Mouse (Mus musculus) liver, postnatal 0 days (tissue): ENCODE results near the gene Adra1b. TPM values are rescaled to one million over a fixed set of nuclear protein-coding genes. Genes with fewer than 3 reads are reported as not detected.

ENCODE experiments used
- ATAC-seq: fragments of 200-750 bp; cut with Nextera tagmentation; 2 replicates; pipeline ENCODE4 v1.8.0; 2017; ENCODE audit warnings: mild to moderate bottlenecking, moderate library complexity
- DNase-seq: peaks from one replicate; pipeline ENCODE4 v3.0.0-alpha.2; 2016
- H3K27ac ChIP-seq: fragments of 300-500 bp; sonication (generic); 2 replicates; pipeline ENCODE4 v1.5.1; 2014; ENCODE audit warnings: antibody characterized with exemption, moderate library complexity, mild to moderate bottlenecking, low read depth
- H3K27me3 ChIP-seq: fragments of 300-500 bp; sonication (generic); 2 replicates; pipeline ENCODE4 v1.6.1; 2014; ENCODE audit warnings: low read length, control low read depth, mixed read lengths; ENCODE audit not compliant: insufficient read depth
- H3K36me3 ChIP-seq: fragments of 300-500 bp; sonication (generic); replicated peaks from 2 replicates; pipeline ENCODE4 v1.6.1; 2014; ENCODE audit warnings: mild to moderate bottlenecking, control low read depth, low read length, moderate library complexity, mixed read lengths; ENCODE audit not compliant: insufficient read depth
- H3K4me1 ChIP-seq: fragments of 300-500 bp; sonication (generic); 2 replicates; pipeline ENCODE4 v1.6.1; 2014; ENCODE audit warnings: antibody characterized with exemption, mild to moderate bottlenecking, control low read depth; ENCODE audit not compliant: insufficient read depth
- H3K4me2 ChIP-seq: fragments of 300-500 bp; sonication (generic); 2 replicates; pipeline ENCODE4 v1.6.1; 2014; ENCODE audit warnings: low read depth, mild to moderate bottlenecking, low read length, moderate library complexity, mixed read lengths
- H3K4me3 ChIP-seq: fragments of 300-500 bp; sonication (generic); 2 replicates; pipeline ENCODE4 v1.5.1; 2014; ENCODE audit warnings: low read depth, low read length
- H3K9ac ChIP-seq: fragments of 300-500 bp; sonication (generic); replicated peaks from 2 replicates; pipeline ENCODE4 v1.6.1; 2014; ENCODE audit warnings: mild to moderate bottlenecking, moderate library complexity
- H3K9me3 ChIP-seq: fragments of 300-500 bp; sonication (generic); 2 replicates; pipeline ENCODE4 v1.6.1; 2016; ENCODE audit warnings: mild to moderate bottlenecking, control low read depth, low read length, mixed read lengths
- CTCF ChIP-seq: sonication (generic); IDR thresholded peaks from 2 replicates; pipeline ENCODE4 v1.5.1; 2016; ENCODE audit warnings: antibody characterized with exemption, low read depth
- EP300 ChIP-seq: IDR thresholded peaks from 2 replicates; pipeline ENCODE4 v1.6.1; 2016; ENCODE audit warnings: antibody characterized with exemption, low read depth, mild to moderate bottlenecking
- WGBS: fragments of 180-500 bp; shearing (Covaris S2); extraction: QIAGEN DNeasy Blood & Tissue Kit; methylation state at CpG from one replicate; pipeline ENCODE4 v1.1.7; 2014; ENCODE audit not compliant: insufficient replicate concordance; 5-methylcytosine and 5-hydroxymethylcytosine counted together
- polyA plus RNA-seq: library from polyadenylated mRNA; unstranded; fragments of >200 nt; fragmentation: Nextera tagmentation; extraction: Ambion mirVana; gene quantifications from 2 replicates; pipeline ENCODE4 v1.2.1, GENCODE M21; 2015

Adra1b gene
- polyA plus RNA-seq, 1 experiment from 2014 or later = 6.6 TPM

DNA sequence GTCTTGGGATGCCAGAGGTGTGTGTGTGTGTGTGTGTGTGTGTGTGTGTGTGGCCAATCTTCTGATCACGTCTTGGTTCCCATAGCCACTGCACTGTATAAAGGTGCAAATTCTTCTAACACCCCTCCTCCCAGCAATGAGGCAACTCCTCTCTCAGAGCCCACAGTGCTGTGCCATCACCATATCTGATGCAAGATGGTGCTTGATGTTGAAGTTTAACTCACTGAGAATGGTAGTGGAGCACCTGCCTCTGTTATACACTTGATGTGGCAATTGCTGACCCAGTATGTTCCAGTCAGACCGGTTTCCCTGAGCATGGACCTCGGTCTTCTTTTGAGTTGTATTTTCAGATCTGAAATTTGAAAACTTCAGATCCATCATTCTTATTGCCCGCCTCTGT lies 130.9 kb downstream of the Adra1b start:
- H3K27me3 ChIP-seq = 0 out of 2 replicates have a peak, but pooled peaks cover under 1% of the 10 kb centered on the region
- no peaks in the 10 kb centered on the region for H3K4me1 ChIP-seq
- DNase-seq = no peak
- TF ChIP-seq EP300 = no peak
- TF ChIP-seq CTCF = no peak
- 67% methylated on average over 4 of the region's 4 CpGs for WGBS
- H3K36me3 ChIP-seq = no peaks in the 10 kb centered on the region
- H3K27ac ChIP-seq = no peak overlapping the region
- peak; percentile 81 for ATAC-seq
- H3K9ac ChIP-seq = no peak overlapping the region
- H3K4me2 ChIP-seq = no peak overlapping the region
- H3K4me3 ChIP-seq = no peak overlapping the region
- H3K9me3 ChIP-seq = no peaks in the 10 kb centered on the region

DNA sequence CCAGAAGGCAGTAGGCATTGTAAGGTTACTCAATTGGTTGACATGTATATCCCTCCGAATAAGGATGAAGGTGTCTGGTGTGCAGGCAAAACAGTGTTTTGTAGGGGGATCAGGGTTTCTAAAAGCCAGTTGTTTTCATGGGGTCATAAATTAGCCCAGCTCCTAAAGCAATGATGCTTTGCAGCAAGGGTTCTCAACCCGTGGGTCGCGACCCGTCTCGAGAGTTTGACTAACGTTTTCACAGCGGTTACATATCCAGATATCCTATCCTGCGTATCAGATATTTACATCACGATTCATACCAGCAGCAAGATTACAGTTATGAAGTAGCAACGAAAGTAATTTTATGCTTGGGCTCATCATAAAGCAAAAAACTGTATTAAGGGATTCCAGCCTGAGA lies 133.3 kb downstream of the Adra1b start:
- no peak overlapping the region for H3K4me3 ChIP-seq
- ATAC-seq (no peak), DNase-seq (no peak)
- no peaks in the 10 kb centered on the region for H3K4me1 ChIP-seq
- H3K27ac ChIP-seq = no peak overlapping the region
- TF ChIP-seq EP300 = no peak
- TF ChIP-seq CTCF = no peak
- H3K9me3 ChIP-seq = no peaks in the 10 kb centered on the region
- peak overlapping the region; percentile 73; the same call in 1 of the 2 replicates for H3K4me2 ChIP-seq
- no peaks in the 10 kb centered on the region for H3K36me3 ChIP-seq
- 66% methylated on average over 11 of the region's 11 CpGs for WGBS
- H3K27me3 ChIP-seq = no peaks in the 10 kb centered on the region
- no peak overlapping the region for H3K9ac ChIP-seq

DNA sequence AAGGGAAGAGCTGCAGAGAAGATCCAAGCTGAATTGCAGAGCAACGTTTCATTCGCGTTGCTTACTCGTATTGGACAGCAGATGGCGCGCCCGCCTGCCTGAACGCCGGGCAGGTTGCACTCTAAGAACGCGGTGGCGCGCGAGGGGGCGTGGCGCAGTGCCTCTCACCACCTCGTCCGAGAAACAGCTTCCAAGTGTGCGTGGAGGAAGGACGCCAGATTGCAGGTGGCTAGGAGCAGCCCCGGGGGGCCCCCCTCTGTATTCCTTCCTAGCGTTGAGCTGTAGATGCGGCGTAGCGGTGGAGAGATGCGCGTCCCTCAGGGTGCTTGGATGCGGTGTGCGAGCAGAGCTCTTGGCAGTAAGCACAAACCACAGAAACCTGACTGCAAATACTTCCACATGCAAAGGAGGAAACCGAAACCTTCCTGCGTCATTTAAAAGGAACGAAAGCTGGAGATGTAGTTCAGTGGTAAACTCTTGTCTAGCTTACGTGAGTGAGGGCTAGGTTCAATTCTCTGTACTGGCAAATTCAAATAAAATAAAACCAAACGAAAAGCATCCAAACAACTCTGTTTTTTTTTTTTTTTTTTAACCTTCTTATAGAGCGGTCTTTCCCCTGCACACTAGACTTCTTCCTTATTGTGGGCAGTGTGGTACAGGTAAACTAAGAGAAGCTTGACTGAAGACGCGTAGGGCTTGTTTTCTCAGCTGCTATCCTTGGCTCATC lies 133.9 kb downstream of the Adra1b start:
- no peak overlapping the region for H3K27ac ChIP-seq
- no peaks in the 10 kb centered on the region for H3K4me1 ChIP-seq
- no peaks in the 10 kb centered on the region for H3K36me3 ChIP-seq
- no peak overlapping the region for H3K9ac ChIP-seq
- DNase-seq (peak; percentile 83), ATAC-seq (peak; percentile 57)
- WGBS = 5% methylated on average over 37 of the region's 37 CpGs
- H3K4me3 ChIP-seq = peak overlapping the region; percentile 43
- no peaks in the 10 kb centered on the region for H3K27me3 ChIP-seq
- peak overlapping the region; percentile 73 for H3K4me2 ChIP-seq
- H3K9me3 ChIP-seq = no peaks in the 10 kb centered on the region
- peak; percentile 91 for TF ChIP-seq CTCF
- no peak for TF ChIP-seq EP300

DNA sequence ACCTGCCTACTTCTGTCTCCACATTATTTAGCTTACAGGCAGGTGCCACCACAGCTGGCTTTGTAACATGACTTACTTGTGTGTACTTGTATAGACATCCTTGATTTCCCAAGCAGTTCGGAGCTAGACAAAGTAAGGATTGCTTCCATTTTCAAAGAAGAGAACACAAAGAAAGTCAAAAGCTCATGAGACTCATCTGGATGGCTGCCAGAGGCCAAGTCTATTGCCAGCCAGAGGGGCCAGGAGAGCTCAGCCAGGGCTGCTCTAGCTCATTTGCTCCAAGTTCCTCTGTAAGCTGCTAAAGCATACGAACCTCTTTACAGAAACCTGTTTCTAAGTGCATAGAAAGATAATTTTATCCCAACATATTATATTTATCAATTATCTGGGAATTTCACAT lies 142.6 kb downstream of the Adra1b start:
- no peak for DNase-seq

DNA sequence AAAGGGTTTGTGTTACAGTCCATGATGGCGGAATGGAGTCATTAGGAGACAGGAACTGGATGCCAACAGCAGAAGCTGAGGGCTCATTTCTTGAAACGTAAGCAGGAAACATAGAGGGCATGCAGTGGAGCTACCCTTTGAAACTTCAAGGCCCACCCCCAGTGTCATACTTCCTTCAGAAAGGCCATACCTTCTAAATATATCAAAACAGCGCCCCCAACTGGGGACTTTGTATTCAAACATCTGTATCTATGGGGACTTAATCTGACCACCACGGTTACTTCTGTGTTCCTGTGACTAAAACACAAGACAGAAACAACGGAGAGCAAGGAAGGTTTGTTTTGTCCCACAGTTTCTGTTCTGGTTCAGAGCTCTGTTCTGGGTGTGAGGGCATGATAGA lies 145.6 kb downstream of the Adra1b start:
- no peak overlapping the region for H3K4me3 ChIP-seq
- H3K36me3 ChIP-seq = no peaks in the 10 kb centered on the region
- H3K4me2 ChIP-seq = no peak overlapping the region
- no peaks in the 10 kb centered on the region for H3K27me3 ChIP-seq
- TF ChIP-seq CTCF (no peak), EP300 (no peak)
- DNase-seq = no peak
- 56% methylated on average over 5 of the region's 5 CpGs for WGBS
- no peak overlapping the region for H3K9ac ChIP-seq
- H3K4me1 ChIP-seq = no peaks in the 10 kb centered on the region
- H3K9me3 ChIP-seq = no peaks in the 10 kb centered on the region
- H3K27ac ChIP-seq = no peak overlapping the region
- no peak for ATAC-seq

More for the DNA sequence above, 142.6 kb downstream of the Adra1b start:
- Histone ChIP-seq H3K27ac (no peak overlapping the region), H3K9ac (no peak overlapping the region), H3K27me3 (no peaks in the 10 kb centered on the region), H3K4me1 (no peaks in the 10 kb centered on the region), H3K4me2 (no peak overlapping the region), H3K36me3 (no peaks in the 10 kb centered on the region), H3K4me3 (no peak overlapping the region), H3K9me3 (no peaks in the 10 kb centered on the region)
- ATAC-seq = no peak
- TF ChIP-seq CTCF = no peak
- TF ChIP-seq EP300 = no peak
- WGBS = 52% methylated on average over 2 of the region's 2 CpGs

DNA sequence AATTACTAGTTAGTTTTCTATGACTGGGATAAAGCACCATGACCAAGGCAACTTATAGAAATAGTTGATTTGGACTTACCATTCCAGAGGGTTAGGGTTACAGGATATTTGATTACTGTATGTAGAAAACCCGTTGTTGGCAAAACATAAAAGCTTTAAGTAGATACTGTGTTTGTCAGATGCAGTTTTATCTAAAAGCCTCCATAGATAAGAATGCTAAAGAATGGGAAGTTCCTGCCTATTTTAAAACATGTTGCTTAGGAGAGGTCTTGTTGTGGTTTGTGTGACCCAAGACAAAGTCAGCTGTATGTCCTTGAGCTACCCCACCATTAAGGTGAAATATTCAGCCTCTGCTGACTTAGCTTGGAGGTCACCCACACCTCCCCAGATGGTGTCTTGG lies 146.4 kb downstream of the Adra1b start:
- ATAC-seq (no peak), DNase-seq (no peak)
- no peak overlapping the region for H3K9ac ChIP-seq
- no peak overlapping the region for H3K4me2 ChIP-seq
- H3K27ac ChIP-seq = no peak overlapping the region
- H3K9me3 ChIP-seq = no peaks in the 10 kb centered on the region
- H3K36me3 ChIP-seq = no peaks in the 10 kb centered on the region
- no peaks in the 10 kb centered on the region for H3K27me3 ChIP-seq
- no peak overlapping the region for H3K4me3 ChIP-seq
- no peaks in the 10 kb centered on the region for H3K4me1 ChIP-seq
- WGBS = 53% methylated on average over 1 of the region's 1 CpGs
- TF ChIP-seq EP300 (no peak), CTCF (no peak)
